Mouse (Mus musculus) bone marrow, adult 2 months (tissue): ENCODE measurements around the gene Lin7a.

Experiments
- CTCF ChIP-seq: fragments of 200-500 bp; IDR thresholded peaks from 2 replicates; pipeline ENCODE4 v1.5.1; 2011; ENCODE audit warnings: low read length, control low read depth; ENCODE audit not compliant: control insufficient read depth, insufficient read depth
- POLR2A ChIP-seq: fragments of 200-500 bp; IDR thresholded peaks from 2 replicates; pipeline ENCODE4 v1.6.1; 2011; ENCODE audit warnings: low read depth, mild to moderate bottlenecking, control low read depth, low read length, borderline replicate concordance; ENCODE audit not compliant: control insufficient read depth

GRCm38 (mm10) chr10:107255351-107256050 lies 16.0 kb upstream of the Lin7a start:
- TF ChIP-seq POLR2A = no peak
- TF ChIP-seq CTCF = no peak
